Mouse (Mus musculus) liver, embryonic 13.5 days (tissue): Measurements from ENCODE around the gene Pcyt2. TPM values are rescaled to one million over a fixed set of nuclear protein-coding genes. Genes with fewer than 3 reads are reported as not detected.

Experiments
- ATAC-seq: fragments of 200-750 bp; cut with Nextera tagmentation; 2 replicates; pipeline ENCODE4 v1.8.0; 2017; ENCODE audit warnings: low read depth, mild to moderate bottlenecking, moderate number of reproducible peaks, moderate library complexity
- DNase-seq: peaks from one replicate; pipeline ENCODE4 v3.0.0; 2022
- H3K27ac ChIP-seq: fragments of 300-500 bp; sonication (generic); 2 replicates; pipeline ENCODE4 v1.5.1; 2015; ENCODE audit warnings: moderate library complexity, mild to moderate bottlenecking, inconsistent platforms
- H3K27me3 ChIP-seq: fragments of 300-500 bp; sonication (generic); 2 replicates; pipeline ENCODE4 v1.6.1; 2015; ENCODE audit warnings: mild to moderate bottlenecking, inconsistent platforms
- H3K36me3 ChIP-seq: fragments of 300-500 bp; sonication (generic); 2 replicates; pipeline ENCODE4 v1.6.1; 2015; ENCODE audit warnings: mild to moderate bottlenecking, inconsistent platforms
- H3K4me1 ChIP-seq: fragments of 300-500 bp; sonication (generic); replicated peaks from 2 replicates; pipeline ENCODE4 v1.6.1; 2015; ENCODE audit warnings: inconsistent platforms
- H3K4me2 ChIP-seq: fragments of 300-500 bp; sonication (generic); 2 replicates; pipeline ENCODE4 v1.6.1; 2015; ENCODE audit warnings: inconsistent platforms, mild to moderate bottlenecking, moderate library complexity
- H3K4me3 ChIP-seq: fragments of 300-500 bp; sonication (generic); replicated peaks from 2 replicates; pipeline ENCODE4 v1.5.1; 2015; ENCODE audit warnings: mild to moderate bottlenecking, inconsistent platforms
- H3K9ac ChIP-seq: fragments of 300-500 bp; sonication (generic); 2 replicates; pipeline ENCODE4 v1.6.1; 2015; ENCODE audit warnings: mild to moderate bottlenecking, inconsistent platforms
- H3K9me3 ChIP-seq: fragments of 300-500 bp; sonication (generic); replicated peaks from 2 replicates; pipeline ENCODE4 v1.6.1; 2016; ENCODE audit warnings: inconsistent platforms
- WGBS: fragments of 180-500 bp; shearing (Covaris S2); methylation state at CpG from one replicate; pipeline ENCODE4 v1.1.7; 2015; ENCODE audit not compliant: insufficient replicate concordance; 5-methylcytosine and 5-hydroxymethylcytosine counted together
- polyA plus RNA-seq: library from polyadenylated mRNA; unstranded; fragments of >200 nt; fragmentation: Nextera tagmentation; extraction: Ambion mirVana; gene quantifications from 2 replicates; pipeline ENCODE4 v1.2.1, GENCODE M21; 2015

Gene Pcyt2
- polyA plus RNA-seq, 1 experiment from 2014 or later, result 114 TPM

DNA sequence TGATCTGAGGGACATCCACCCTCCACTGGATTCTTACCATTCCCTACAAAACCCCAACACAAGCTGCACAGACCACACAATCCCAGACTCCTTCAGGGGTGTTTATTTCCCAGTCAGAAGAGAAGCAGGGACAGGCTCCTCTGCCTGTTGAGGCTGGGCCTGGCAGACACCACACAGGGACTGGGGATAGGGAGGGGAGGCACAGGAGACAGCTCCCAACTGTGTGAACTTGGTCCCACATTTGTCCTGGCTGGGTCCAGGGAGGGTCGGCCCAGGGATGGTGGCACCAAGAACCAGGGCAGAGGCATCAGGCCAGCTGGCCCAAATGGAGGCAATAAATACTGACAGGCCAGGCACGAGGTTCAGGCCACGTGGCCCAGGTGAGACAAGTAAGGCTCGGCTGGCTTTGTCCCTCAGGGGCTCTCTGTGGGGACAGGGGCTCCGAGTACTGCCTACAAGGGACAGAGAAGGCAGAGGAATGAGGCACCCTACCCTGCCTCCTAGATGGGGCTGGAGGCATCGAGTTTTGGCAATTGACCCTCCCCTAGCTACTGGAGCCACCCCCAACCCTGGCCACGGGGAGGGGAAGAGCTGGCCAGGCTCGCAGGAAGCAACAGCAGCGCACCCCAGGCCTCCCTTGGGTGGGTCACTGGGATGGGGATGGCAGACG lies 39.6 kb downstream of the Pcyt2 start:
- H3K9me3 ChIP-seq, result no peaks in the 10 kb centered on the region
- peaks cover 78% of the 10 kb centered on the region for H3K4me1 ChIP-seq
- H3K4me2 ChIP-seq, result no peak overlapping the region
- H3K36me3 ChIP-seq, result peaks cover 32% of the 10 kb centered on the region
- 86% methylated on average over 10 of the region's 10 CpGs for WGBS
- peak overlapping the region; percentile 80 for H3K27ac ChIP-seq
- H3K27me3 ChIP-seq, result no peaks in the 10 kb centered on the region
- no peak overlapping the region for H3K4me3 ChIP-seq
- ATAC-seq (no peak), DNase-seq (no peak)
- 0 out of 2 replicates have a peak overlapping the region, but pooled peaks have one; percentile 26 for H3K9ac ChIP-seq

DNA sequence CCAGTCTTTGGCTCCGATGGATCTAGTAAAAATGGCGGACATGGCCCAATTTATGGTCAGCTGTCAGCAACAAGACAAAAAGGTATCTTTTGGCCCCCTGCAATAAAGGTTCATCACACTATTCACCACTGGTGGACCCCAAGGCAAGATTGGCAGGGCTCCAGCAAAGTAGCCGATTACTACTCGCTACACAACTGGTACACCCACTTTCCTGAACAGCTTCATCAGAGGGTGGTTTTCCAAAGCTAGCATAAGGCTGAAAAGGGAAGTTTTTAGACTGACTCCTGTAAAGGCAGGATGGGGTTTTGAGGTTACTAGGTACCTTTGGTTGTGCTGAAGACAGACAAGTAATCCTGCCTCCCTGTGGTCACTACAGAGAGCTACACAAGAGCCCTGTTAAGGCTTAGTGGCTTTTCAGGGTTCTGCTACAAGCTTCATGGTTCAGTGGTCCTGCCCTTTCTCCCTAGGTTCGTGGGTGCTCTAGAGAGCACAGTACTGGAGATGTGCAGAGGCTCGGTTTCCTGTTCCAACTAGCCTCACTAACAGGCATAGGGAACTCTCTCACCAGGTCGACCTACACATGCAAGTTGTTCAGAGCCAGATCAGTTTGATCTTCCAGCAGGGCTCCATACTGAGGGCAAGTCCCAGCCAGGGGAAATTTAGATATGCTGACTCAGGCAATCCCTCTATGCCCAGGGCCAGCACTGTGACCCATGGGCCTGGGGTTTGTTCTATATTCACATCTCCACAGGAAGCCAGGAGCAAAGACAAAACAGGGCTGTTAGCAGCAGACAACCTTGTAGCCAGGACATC lies 40.3 kb downstream of the Pcyt2 start:
- Histone ChIP-seq H3K4me1 (peaks cover 76% of the 10 kb centered on the region), H3K36me3 (peaks cover 31% of the 10 kb centered on the region), H3K9me3 (no peaks in the 10 kb centered on the region), H3K27me3 (no peaks in the 10 kb centered on the region), H3K4me3 (no peak overlapping the region), H3K27ac (peak overlapping the region; percentile 80), H3K4me2 (no peak overlapping the region), H3K9ac (0 out of 2 replicates have a peak overlapping the region, but pooled peaks have one; percentile 31)
- WGBS, result 72% methylated on average over 7 of the region's 7 CpGs
- no peak for DNase-seq
- no peak for ATAC-seq

DNA sequence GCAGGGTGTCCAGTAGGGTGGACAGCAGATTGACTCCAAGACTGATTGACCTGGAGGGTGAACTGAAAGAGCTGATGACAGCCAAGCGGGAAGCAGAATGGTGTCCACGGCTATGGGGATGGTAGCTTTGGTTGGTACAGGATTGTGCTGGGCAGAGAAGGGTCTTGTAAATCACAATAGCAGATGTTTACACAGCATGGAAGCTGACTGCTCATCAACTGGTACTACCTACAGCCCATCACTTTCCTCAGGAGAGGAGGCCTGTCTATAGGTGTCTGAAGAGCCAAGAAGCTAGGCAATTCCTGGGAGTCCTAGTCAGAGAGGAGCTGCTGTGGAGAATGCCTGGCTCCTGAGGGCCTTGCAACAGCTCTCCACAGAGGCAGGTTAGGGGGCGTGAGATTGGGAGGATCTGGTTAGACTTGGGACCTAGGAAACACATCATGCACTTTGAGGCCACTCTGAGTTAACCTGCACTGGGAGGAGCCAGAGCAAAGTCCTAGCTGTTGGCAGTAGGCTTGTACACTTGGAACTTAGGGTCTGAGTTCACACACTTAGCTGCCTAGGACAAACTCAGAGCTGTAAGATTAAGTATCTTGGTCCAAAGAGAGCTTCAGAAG lies 41.3 kb downstream of the Pcyt2 start:
- H3K4me1 ChIP-seq, result peaks cover 78% of the 10 kb centered on the region
- H3K27me3 ChIP-seq, result no peaks in the 10 kb centered on the region
- H3K9me3 ChIP-seq, result no peaks in the 10 kb centered on the region
- 82% methylated on average over 3 of the region's 3 CpGs for WGBS
- DNase-seq (no peak), ATAC-seq (no peak)
- H3K27ac ChIP-seq, result peak overlapping the region; percentile 80
- H3K36me3 ChIP-seq, result peaks cover 32% of the 10 kb centered on the region
- H3K4me3 ChIP-seq, result no peak overlapping the region
- peak overlapping the region; percentile 31; the same call in 1 of the 2 replicates for H3K9ac ChIP-seq
- H3K4me2 ChIP-seq, result no peak overlapping the region

GRCm38 (mm10) chr11:120575940-120576339 lies 41.8 kb downstream of the Pcyt2 start:
- Histone ChIP-seq H3K9me3 (no peaks in the 10 kb centered on the region), H3K27me3 (no peaks in the 10 kb centered on the region), H3K27ac (peak overlapping the region; percentile 80), H3K9ac (no peak overlapping the region), H3K4me2 (no peak overlapping the region), H3K4me3 (no peak overlapping the region), H3K36me3 (peaks cover 37% of the 10 kb centered on the region), H3K4me1 (peaks cover 83% of the 10 kb centered on the region)
- no peak for DNase-seq
- ATAC-seq, result no peak

- WGBS, result 79% methylated on average over 2 of the region's 2 CpGs
- H3K4me1 ChIP-seq, result peaks cover 84% of the 10 kb centered on the region
- peak overlapping the region; percentile 96 for H3K4me3 ChIP-seq
- peaks cover 45% of the 10 kb centered on the region for H3K36me3 ChIP-seq
- H3K27me3 ChIP-seq, result no peaks in the 10 kb centered on the region
- no peak for DNase-seq
- peak overlapping the region; percentile 90 for H3K27ac ChIP-seq
- peak overlapping the region; percentile 95 for H3K9ac ChIP-seq
- H3K9me3 ChIP-seq, result no peaks in the 10 kb centered on the region
- H3K4me2 ChIP-seq, result peak overlapping the region; percentile 93
- ATAC-seq, result no peak
Observed at GRCm38 (mm10) chr11:120575046-120575445, 42.7 kb downstream of the Pcyt2 start.

- Histone ChIP-seq H3K27ac (peak overlapping the region; percentile 90), H3K4me1 (peaks cover 79% of the 10 kb centered on the region)
Observed at GRCm38 (mm10) chr11:120574278-120574600, 43.5 kb downstream of the Pcyt2 start.

GRCm38 (mm10) chr11:120573585-120574277 lies 44.0 kb downstream of the Pcyt2 start:
- H3K36me3 ChIP-seq, result peaks cover 41% of the 10 kb centered on the region
- under 1% methylated on average over 23 of the region's 23 CpGs for WGBS
- H3K9me3 ChIP-seq, result no peaks in the 10 kb centered on the region
- peak overlapping the region; percentile 93 for H3K4me2 ChIP-seq
- H3K9ac ChIP-seq, result peak overlapping the region; percentile 95
- H3K27ac ChIP-seq, result peak overlapping the region; percentile 90
- H3K4me3 ChIP-seq, result peak overlapping the region; percentile 96
- H3K4me1 ChIP-seq, result peaks cover 75% of the 10 kb centered on the region
- ATAC-seq (no peak), DNase-seq (peak; percentile 16)
- H3K27me3 ChIP-seq, result no peaks in the 10 kb centered on the region

More at GRCm38 (mm10) chr11:120574278-120574600, 43.5 kb downstream of the Pcyt2 start:
- 38% methylated on average over 5 of the region's 5 CpGs for WGBS
- peak overlapping the region; percentile 96 for H3K4me3 ChIP-seq
- ATAC-seq (no peak), DNase-seq (no peak)
- peak overlapping the region; percentile 93 for H3K4me2 ChIP-seq
- H3K36me3 ChIP-seq, result peaks cover 43% of the 10 kb centered on the region
- H3K27me3 ChIP-seq, result no peaks in the 10 kb centered on the region
- H3K9me3 ChIP-seq, result no peaks in the 10 kb centered on the region
- peak overlapping the region; percentile 95 for H3K9ac ChIP-seq

DNA sequence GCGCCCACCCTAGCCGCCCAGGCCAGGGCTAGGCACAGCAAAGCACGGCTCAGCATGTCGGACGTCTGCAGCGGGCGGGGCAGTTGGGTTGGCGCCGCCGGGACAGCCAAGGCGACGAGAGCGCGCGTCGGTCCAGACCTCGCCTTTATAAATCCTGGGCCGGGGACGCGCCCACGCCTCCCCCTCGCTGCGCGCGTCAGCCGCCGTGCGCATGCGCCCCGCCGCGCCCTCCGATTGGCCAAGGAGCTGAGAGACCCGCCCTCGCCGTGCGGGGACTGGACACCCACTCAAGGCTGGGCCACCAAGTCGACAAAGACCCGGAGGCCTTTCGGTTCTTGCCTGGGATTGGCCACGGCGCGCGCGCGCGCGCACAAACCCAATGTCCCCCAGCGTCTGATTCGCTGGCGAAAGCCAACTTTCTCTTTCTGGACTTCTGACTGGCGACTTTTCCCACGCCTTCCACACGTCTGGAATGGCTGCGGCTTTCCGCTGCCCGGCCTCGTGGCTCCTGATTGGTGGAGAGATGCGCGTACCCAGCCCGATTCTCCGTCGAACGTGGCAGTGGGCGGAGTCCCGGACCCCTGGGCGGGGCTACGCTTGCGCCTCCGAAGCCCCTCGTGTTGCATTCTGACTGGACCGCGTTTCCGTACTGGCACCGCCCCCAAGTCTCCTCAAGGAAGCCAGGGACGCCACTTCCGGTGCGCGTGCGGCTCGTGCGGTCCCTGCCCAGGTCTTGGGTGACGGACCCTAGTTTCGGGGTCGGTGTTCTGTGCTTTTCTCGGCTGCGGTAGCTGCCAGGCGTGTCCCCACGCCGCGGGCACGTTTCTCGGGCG lies 44.8 kb downstream of the Pcyt2 start, which contains the start of gene P4hb:
P4hb (minus strand) TSS at position 502 of the 833 bp plus-strand sequence.
- under 1% methylated on average over 94 of the region's 94 CpGs for WGBS
- H3K36me3 ChIP-seq, result peaks cover 41% of the 10 kb centered on the region

DNA sequence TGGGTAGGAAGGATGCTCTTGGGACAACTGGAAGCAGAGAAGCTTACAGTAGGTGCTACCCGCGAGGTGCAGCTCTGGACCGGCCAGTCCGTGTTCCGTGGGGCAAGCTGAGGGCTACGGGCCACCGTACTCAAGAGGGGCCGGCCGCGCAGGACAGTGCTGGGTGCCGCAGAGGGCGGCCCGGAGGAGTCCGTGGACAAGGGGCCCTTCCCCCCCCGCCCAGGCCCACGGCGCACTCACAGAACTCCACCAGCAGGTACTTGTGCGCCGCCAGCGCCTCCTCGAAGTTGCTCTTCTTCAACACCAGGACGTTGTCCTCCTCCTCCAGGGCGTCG lies 45.4 kb downstream of the Pcyt2 start:
- Histone ChIP-seq H3K9me3 (no peaks in the 10 kb centered on the region), H3K27ac (peak overlapping the region; percentile 90), H3K4me2 (peak overlapping the region; percentile 93), H3K4me1 (peaks cover 73% of the 10 kb centered on the region), H3K36me3 (peaks cover 41% of the 10 kb centered on the region), H3K27me3 (no peaks in the 10 kb centered on the region), H3K4me3 (peak overlapping the region; percentile 96), H3K9ac (peak overlapping the region; percentile 95)
- DNase-seq (no peak), ATAC-seq (peak; percentile 2)
- 0% methylated on average over 22 of the region's 24 CpGs for WGBS

More for the DNA sequence above, 44.8 kb downstream of the Pcyt2 start, which contains the start of gene P4hb:
- Histone ChIP-seq H3K9me3 (no peaks in the 10 kb centered on the region), H3K4me1 (peaks cover 75% of the 10 kb centered on the region), H3K27me3 (no peaks in the 10 kb centered on the region), H3K4me2 (peak within 1 kb of the TSS; percentile 93), H3K27ac (peak within 1 kb of the TSS; percentile 90), H3K9ac (peak within 1 kb of the TSS; percentile 95), H3K4me3 (peak within 1 kb of the TSS; percentile 96)
- DNase-seq (peak; percentile 99), ATAC-seq (peak; percentile 93)

GRCm38 (mm10) chr11:120571754-120572416 lies 45.9 kb downstream of the Pcyt2 start:
- Histone ChIP-seq H3K4me1 (peaks cover 73% of the 10 kb centered on the region), H3K27ac (peak overlapping the region; percentile 90), H3K27me3 (no peaks in the 10 kb centered on the region), H3K4me3 (peak overlapping the region; percentile 96), H3K4me2 (peak overlapping the region; percentile 93), H3K36me3 (peaks cover 42% of the 10 kb centered on the region), H3K9ac (peak overlapping the region; percentile 95), H3K9me3 (no peaks in the 10 kb centered on the region)
- no peak for ATAC-seq
- WGBS, result 4% methylated on average over 11 of the region's 11 CpGs
- DNase-seq, result no peak
